Mouse (Mus musculus): ENCODE measurements around the gene Pet100. TPM values are rescaled to one million over a fixed set of nuclear protein-coding genes. Genes with fewer than 3 reads are reported as not detected.

The Pet100 gene
- polyA plus RNA-seq, 1 experiment from 2014 or later, result 101 TPM

- no peak for ATAC-seq
- 60% methylated on average over 2 of the region's 2 CpGs for WGBS (ENCODE audit: insufficient replicate concordance)
- H3K27me3 ChIP-seq (replicated peaks), result peaks cover 2% of the 10 kb centered on the region; the same call in 1 of the 2 replicates
Observed at GRCm38 (mm10) chr8:3594466-3594865, 26.9 kb upstream of the Pet100 start.

GRCm38 (mm10) chr8:3598054-3598453 lies 23.3 kb upstream of the Pet100 start:
- H3K9ac ChIP-seq, result no peak overlapping the region
- H3K27me3 ChIP-seq (replicated peaks), result peaks cover 2% of the 10 kb centered on the region; the same call in 1 of the 2 replicates
- H3K4me1 ChIP-seq, result no peaks in the 10 kb centered on the region
- no peaks in the 10 kb centered on the region for H3K9me3 ChIP-seq (replicated peaks)
- H3K27ac ChIP-seq, result no peak overlapping the region
- 65% methylated on average over 3 of the region's 3 CpGs for WGBS (ENCODE audit: insufficient replicate concordance)
- peak; percentile 28; the same call in 1 of the 2 replicates for ATAC-seq
- H3K36me3 ChIP-seq, result no peaks in the 10 kb centered on the region
- no peak overlapping the region for H3K4me2 ChIP-seq
- no peak overlapping the region for H3K4me3 ChIP-seq

More at GRCm38 (mm10) chr8:3594466-3594865, 26.9 kb upstream of the Pet100 start:
- Histone ChIP-seq H3K27ac (no peak overlapping the region), H3K4me3 (no peak overlapping the region), H3K36me3 (no peaks in the 10 kb centered on the region), H3K4me1 (no peaks in the 10 kb centered on the region), H3K4me2 (no peak overlapping the region), H3K9ac (no peak overlapping the region), H3K9me3 (replicated peaks) (no peaks in the 10 kb centered on the region)

GRCm38 (mm10) chr8:3599219-3599618 lies 22.1 kb upstream of the Pet100 start:
- no peaks in the 10 kb centered on the region for H3K9me3 ChIP-seq (replicated peaks)
- 100% methylated on average over 1 of the region's 1 CpGs for WGBS (ENCODE audit: insufficient replicate concordance)
- H3K9ac ChIP-seq, result no peak overlapping the region
- no peaks in the 10 kb centered on the region for H3K4me1 ChIP-seq
- 0 out of 2 replicates have a peak, but pooled peaks cover 2% of the 10 kb centered on the region for H3K27me3 ChIP-seq (replicated peaks)
- no peak overlapping the region for H3K4me2 ChIP-seq
- ATAC-seq, result no peak
- no peaks in the 10 kb centered on the region for H3K36me3 ChIP-seq
- no peak overlapping the region for H3K4me3 ChIP-seq
- no peak overlapping the region for H3K27ac ChIP-seq

GRCm38 (mm10) chr8:3600401-3600800 lies 20.9 kb upstream of the Pet100 start:
- no peak overlapping the region for H3K4me3 ChIP-seq

GRCm38 (mm10) chr8:3603439-3603838 lies 17.9 kb upstream of the Pet100 start:
- Histone ChIP-seq H3K4me3 (no peak overlapping the region), H3K9ac (no peak overlapping the region), H3K36me3 (peaks cover 12% of the 10 kb centered on the region), H3K4me1 (no peaks in the 10 kb centered on the region), H3K27ac (no peak overlapping the region), H3K27me3 (replicated peaks) (0 out of 2 replicates have a peak, but pooled peaks cover 2% of the 10 kb centered on the region), H3K4me2 (no peak overlapping the region), H3K9me3 (replicated peaks) (no peaks in the 10 kb centered on the region)
- WGBS (ENCODE audit: insufficient replicate concordance), result 58% methylated on average over 13 of the region's 13 CpGs
- ATAC-seq, result no peak

More at GRCm38 (mm10) chr8:3600401-3600800, 20.9 kb upstream of the Pet100 start:
- WGBS (ENCODE audit: insufficient replicate concordance), result 77% methylated on average over 6 of the region's 6 CpGs
- Histone ChIP-seq H3K4me2 (no peak overlapping the region), H3K9ac (no peak overlapping the region), H3K27me3 (replicated peaks) (0 out of 2 replicates have a peak, but pooled peaks cover 2% of the 10 kb centered on the region), H3K4me1 (no peaks in the 10 kb centered on the region), H3K27ac (no peak overlapping the region), H3K36me3 (no peaks in the 10 kb centered on the region), H3K9me3 (replicated peaks) (no peaks in the 10 kb centered on the region)
- ATAC-seq, result no peak

- Histone ChIP-seq H3K27me3 (replicated peaks) (no peaks in the 10 kb centered on the region), H3K9me3 (replicated peaks) (no peaks in the 10 kb centered on the region), H3K36me3 (peaks cover 43% of the 10 kb centered on the region), H3K4me3 (no peak overlapping the region), H3K4me1 (no peaks in the 10 kb centered on the region), H3K4me2 (no peak overlapping the region), H3K9ac (no peak overlapping the region), H3K27ac (no peak overlapping the region)
- WGBS (ENCODE audit: insufficient replicate concordance), result 60% methylated on average over 16 of the region's 16 CpGs
- no peak for ATAC-seq
Observed at GRCm38 (mm10) chr8:3606593-3606992, 14.8 kb upstream of the Pet100 start.

- H3K4me3 ChIP-seq, result no peak overlapping the region
- H3K9ac ChIP-seq, result no peak overlapping the region
- H3K4me2 ChIP-seq, result no peak overlapping the region
- no peak for ATAC-seq
- no peak overlapping the region for H3K27ac ChIP-seq
- H3K9me3 ChIP-seq (replicated peaks), result no peaks in the 10 kb centered on the region
- 83% methylated on average over 7 of the region's 7 CpGs for WGBS (ENCODE audit: insufficient replicate concordance)
- H3K4me1 ChIP-seq, result no peaks in the 10 kb centered on the region
- H3K36me3 ChIP-seq, result peaks cover 56% of the 10 kb centered on the region
- no peaks in the 10 kb centered on the region for H3K27me3 ChIP-seq (replicated peaks)
Observed at GRCm38 (mm10) chr8:3607822-3608221, 13.5 kb upstream of the Pet100 start.

GRCm38 (mm10) chr8:3609046-3609815 lies 12.1 kb upstream of the Pet100 start:
- H3K9me3 ChIP-seq (replicated peaks), result no peaks in the 10 kb centered on the region
- no peaks in the 10 kb centered on the region for H3K4me1 ChIP-seq
- H3K36me3 ChIP-seq, result peaks cover 70% of the 10 kb centered on the region
- 83% methylated on average over 12 of the region's 12 CpGs for WGBS (ENCODE audit: insufficient replicate concordance)
- H3K9ac ChIP-seq, result no peak overlapping the region
- H3K27me3 ChIP-seq (replicated peaks), result no peaks in the 10 kb centered on the region
- no peak for ATAC-seq
- no peak overlapping the region for H3K27ac ChIP-seq
- H3K4me2 ChIP-seq, result no peak overlapping the region
- no peak overlapping the region for H3K4me3 ChIP-seq

- Histone ChIP-seq H3K36me3 (peaks cover 75% of the 10 kb centered on the region), H3K4me1 (no peaks in the 10 kb centered on the region), H3K9ac (no peak overlapping the region), H3K27ac (no peak overlapping the region), H3K9me3 (replicated peaks) (no peaks in the 10 kb centered on the region), H3K4me3 (no peak overlapping the region), H3K27me3 (replicated peaks) (no peaks in the 10 kb centered on the region), H3K4me2 (no peak overlapping the region)
- 87% methylated on average over 6 of the region's 6 CpGs for WGBS (ENCODE audit: insufficient replicate concordance)
- no peak for ATAC-seq
Observed at GRCm38 (mm10) chr8:3609816-3610150, 11.6 kb upstream of the Pet100 start.

- Histone ChIP-seq H3K36me3 (peaks cover 19% of the 10 kb centered on the region), H3K4me3 (peak overlapping the region; percentile 80), H3K27me3 (replicated peaks) (no peaks in the 10 kb centered on the region), H3K9me3 (replicated peaks) (no peaks in the 10 kb centered on the region), H3K4me1 (peaks cover 21% of the 10 kb centered on the region), H3K9ac (peak overlapping the region; percentile 77), H3K4me2 (peak overlapping the region; percentile 79), H3K27ac (no peak overlapping the region)
- no peak for ATAC-seq
- WGBS (ENCODE audit: insufficient replicate concordance), result 51% methylated on average over 8 of the region's 8 CpGs
Observed at GRCm38 (mm10) chr8:3622119-3622518, 771 bp downstream of the Pet100 start.

GRCm38 (mm10) chr8:3625445-3625844 lies 4.1 kb downstream of the Pet100 start, which contains the start of gene Pcp2:
Pcp2 (minus strand) TSS chr8:3625545.
- Histone ChIP-seq H3K27me3 (replicated peaks) (0 out of 2 replicates have a peak, but pooled peaks cover 4% of the 10 kb centered on the region), H3K4me2 (no peak within 1 kb of the TSS), H3K27ac (no peak within 1 kb of the TSS), H3K36me3 (no peaks in the 10 kb centered on the region), H3K9ac (no peak within 1 kb of the TSS), H3K9me3 (replicated peaks) (no peaks in the 10 kb centered on the region), H3K4me3 (no peak within 1 kb of the TSS), H3K4me1 (peaks cover 13% of the 10 kb centered on the region)
- no peak for ATAC-seq
- WGBS (ENCODE audit: insufficient replicate concordance), result 72% methylated on average over 1 of the region's 1 CpGs

- Histone ChIP-seq H3K9ac (no peak overlapping the region), H3K36me3 (no peaks in the 10 kb centered on the region), H3K9me3 (replicated peaks) (no peaks in the 10 kb centered on the region), H3K4me2 (no peak overlapping the region), H3K4me1 (peaks cover 21% of the 10 kb centered on the region), H3K27ac (no peak overlapping the region), H3K4me3 (no peak overlapping the region), H3K27me3 (replicated peaks) (0 out of 2 replicates have a peak, but pooled peaks cover 4% of the 10 kb centered on the region)
- ATAC-seq, result no peak
- WGBS (ENCODE audit: insufficient replicate concordance), result 26% methylated on average over 5 of the region's 5 CpGs
Observed at GRCm38 (mm10) chr8:3626971-3627370, 5.6 kb downstream of the Pet100 start.

All from liver, embryonic 12.5 days (tissue).